Mouse (Mus musculus): Measurements from ENCODE around the gene Rras.

Rras gene

DNA sequence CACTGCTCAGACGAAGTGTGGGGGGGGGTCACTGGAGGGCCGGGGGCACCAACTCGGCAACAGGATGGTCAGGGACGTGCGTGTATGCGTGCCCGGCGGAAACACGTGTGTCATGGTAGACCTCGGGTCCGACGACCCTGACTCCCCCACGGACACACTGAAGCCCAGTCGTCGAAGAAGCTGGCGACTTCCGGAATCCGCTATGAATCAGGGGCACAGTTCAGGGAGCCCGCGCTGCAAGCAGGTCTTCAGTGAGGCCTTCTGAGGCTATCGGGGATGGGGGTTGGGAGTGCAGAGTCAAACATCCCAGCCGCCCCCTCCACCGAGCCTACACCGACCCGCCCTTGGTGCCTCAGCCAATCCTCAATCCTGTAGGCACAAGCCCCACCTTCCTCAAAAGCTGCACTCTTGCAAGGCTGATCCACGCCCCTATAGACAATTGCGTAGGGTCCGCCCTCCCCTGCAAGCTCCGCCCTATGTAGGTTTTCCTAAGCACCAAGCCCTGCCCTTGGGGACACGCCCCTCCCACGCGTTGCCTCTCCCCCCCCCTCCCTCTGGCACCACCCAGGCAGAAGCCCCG, 36.3 kb downstream of the Rras start:
- DNase-seq: peak; percentile 100

DNA sequence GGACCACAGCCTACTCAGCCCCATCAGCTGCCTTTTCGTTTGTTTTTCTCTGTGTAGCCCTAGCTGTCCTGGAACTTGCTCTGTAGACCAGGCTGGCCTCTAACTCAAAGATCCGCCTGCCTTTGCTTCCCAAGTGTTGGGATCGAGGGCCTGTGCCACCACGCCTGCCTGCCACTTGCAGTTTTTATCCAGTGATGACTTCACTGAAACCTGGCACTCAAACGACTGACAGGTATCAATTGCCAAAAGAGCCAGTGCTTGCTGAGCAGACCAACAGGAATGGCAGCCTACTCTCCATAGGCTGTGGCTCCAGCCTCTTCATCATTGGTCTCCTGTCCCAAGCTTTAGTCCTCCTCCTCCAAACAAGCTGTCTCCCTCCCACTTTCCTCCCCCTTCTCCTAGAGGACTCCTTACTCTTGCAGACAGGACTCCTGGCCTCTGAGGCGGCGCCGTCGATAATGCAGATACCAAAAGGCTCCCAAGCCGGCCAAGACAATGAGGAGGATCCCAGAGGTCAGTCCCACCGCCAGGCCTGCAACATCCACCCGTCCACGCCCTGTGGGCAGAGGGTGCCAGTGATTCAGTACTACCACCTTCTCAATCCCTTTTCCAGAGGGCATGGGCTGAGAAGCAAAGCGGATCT, 38.7 kb downstream of the Rras start:
- peak; percentile 91 for DNase-seq

DNA sequence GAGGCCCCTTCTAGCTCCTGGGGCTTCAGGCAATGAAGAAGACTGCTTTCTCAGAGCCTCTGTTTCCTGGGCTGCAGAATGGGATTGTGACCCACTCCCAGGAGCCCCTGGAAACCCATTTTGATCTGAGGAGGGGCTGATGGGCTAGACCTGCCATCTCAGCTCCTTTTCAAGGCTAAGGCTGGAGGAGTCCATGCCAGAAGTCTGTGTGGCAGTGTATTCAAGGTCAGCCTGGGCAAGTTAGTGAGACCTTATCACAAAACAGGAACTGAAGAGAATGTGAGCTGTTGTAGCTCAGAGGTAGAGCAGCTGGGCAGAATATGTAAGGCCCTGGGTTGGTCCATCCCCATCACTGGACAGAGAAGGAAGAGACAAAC, 39.2 kb downstream of the Rras start:
- peak; percentile 85 for DNase-seq

DNA sequence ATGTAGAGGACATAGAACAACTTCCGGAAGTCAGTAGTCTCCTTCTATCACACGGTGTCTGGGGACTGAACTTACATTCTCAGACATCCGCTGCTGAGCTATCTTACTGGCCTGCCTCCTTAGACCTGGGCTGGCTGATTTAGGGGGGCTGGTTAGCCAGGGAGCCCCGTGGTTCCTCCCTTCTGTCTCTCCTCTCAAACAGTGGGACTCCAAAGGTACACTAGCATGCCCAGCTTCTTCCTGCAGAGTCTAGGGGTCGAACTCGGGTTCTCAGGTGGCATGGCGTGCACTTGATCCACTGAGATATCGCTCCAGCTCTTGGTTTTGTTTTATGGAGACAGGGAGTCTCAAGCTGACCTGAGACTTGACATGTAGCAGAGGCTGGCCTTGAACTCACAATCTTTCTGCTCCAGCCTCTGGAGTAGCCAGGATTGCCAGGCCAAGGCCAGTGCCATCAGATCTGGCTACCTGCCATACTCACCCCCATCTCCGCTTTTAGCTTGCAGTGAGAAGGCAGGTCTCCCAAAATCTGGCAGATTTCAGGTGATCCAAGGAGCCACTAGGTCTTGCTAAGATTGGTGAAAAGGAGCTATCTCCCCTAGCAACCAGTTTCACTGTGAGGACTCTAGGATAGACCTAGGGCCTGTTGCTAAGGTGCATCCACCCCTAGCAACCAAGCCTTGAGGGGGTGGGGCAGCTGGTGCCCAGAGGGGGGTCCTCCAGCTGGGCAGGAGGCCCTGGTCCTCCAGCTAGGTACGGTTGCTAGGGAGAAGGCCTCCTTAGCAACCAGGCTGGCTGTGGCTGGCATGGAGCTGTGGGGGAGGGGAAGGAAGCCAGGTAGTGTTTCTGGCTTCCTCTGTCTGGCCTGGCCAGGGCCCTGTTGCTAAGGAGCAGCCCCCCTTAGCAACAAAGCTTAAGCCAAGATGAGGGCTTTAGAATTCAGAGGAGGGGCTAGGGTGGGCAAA, 41.1 kb downstream of the Rras start:
- DNase-seq: peak; percentile 88

DNA sequence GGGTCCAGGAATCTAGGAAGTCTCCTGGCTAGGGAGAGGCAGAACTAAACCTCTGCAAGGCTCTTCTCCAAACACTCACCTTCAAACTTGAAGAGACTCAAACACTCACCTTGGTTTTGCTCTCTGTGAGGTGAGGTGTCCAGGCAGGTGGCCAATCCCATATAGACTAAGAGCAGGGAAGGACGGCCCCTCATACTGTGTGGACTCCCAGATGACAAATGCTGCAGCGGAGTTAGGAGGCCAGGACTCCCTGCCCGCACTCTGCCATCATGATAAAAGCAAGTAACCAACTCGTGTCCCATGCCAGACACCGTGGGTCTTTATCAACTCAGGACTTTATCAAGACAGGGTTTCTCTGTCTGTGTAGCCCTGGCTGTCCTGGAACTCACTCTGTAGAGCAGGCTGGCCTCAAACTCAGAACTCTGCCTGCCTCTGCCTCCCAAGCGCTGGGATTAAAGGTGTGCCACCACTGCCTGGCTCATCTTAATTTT, 42.9 kb downstream of the Rras start:
- peak; percentile 91 for DNase-seq

DNA sequence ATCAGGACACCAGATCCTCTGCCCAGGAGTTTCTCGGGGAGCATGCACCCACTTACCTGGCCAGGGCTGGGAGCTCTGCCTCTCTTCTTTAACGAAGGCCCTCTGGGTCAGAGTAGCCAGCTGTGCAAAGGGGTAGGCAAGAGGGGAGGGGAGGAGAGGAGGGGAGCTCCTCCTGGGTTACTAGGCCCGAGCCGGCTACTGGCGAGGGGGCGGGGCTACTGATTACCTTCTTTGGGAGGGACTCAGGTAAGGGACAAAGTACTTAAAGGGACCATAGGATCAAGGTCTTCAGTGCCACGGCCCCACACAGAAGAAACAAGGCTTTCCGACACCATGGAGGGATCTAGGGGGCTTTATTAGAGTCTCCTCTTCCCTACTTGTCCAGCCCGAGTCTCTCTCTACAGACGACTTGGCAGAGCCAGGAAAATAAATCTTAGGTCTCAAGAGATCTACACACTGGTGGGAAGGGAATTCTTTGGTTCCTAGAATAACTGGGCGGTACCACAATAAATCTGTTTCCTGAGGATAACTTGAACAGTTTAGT, 43.8 kb downstream of the Rras start:
- DNase-seq: peak; percentile 96

DNA sequence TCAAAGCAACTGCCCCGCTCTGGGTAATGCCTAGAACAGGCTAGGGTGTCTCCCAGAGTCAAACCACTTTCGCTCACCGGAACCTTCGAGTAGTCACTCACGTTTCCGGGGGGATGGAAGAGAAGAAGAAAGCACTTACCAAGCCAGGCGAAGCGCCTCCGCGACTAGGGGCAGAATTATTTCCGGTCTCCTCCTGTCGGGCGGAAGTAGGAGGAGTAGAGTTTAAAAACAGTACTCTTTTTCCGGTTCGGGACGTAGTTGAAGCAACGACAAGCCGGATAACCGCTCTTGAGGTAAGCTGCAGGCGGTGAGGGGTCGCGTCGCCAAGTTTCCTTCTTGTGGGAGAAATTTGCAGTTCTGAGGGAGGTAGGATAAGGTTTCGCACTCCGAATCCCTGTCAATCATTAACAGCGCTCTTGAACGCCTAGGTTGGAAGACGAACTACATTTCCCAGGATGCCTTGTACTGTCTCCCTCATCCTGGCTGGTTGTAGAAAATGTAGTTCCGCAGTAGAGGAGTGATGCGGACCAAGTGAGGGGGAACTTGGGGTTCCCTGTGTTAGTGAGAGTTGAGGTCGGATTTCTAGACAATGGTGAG, 44.6 kb downstream of the Rras start, which contains the start of the genes Nosip and Prrg2:
Nosip (plus strand) TSS at position 191 of the 597 bp plus-strand sequence.
Prrg2 (minus strand) TSS at position 439 of the 597 bp plus-strand sequence.
- DNase-seq: peak; percentile 99

DNA sequence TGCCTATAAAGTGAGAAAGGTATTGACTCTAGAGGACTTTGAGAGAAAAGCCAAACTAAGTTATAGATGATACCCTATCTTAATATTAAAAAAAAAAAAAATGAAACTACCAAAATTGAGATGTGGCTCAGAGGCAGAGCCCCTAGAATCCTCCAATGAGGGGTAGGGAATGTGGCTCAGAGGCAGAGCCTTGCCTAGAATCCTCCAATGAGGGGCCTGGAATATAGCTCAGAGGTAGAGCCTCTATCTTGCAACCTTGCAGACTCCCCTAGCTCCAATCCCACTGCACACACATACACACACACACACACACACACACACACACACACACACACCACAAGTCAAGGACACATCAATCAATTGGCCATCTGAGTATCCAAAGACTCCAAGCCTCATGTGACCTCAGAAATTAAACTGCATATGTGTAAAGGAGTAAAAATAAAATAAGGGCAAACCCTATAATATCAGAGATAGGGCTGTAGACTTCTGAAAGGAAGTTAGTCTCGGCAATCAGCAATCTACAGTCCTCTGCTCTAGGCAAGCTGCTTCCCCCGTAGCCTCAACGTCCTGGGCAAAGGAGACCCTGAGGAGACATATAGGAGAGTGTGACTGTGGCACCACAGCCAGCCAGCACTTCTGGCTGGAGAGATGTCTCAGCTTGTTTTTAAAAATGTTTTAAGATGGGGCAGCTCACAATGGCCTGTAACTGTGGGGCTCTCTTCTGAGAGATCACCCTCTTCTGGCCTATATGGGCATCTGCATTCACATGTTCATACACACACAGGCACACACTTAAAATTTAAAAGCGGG, 49.6 kb downstream of the Rras start:
- peak; percentile 82 for DNase-seq

DNA sequence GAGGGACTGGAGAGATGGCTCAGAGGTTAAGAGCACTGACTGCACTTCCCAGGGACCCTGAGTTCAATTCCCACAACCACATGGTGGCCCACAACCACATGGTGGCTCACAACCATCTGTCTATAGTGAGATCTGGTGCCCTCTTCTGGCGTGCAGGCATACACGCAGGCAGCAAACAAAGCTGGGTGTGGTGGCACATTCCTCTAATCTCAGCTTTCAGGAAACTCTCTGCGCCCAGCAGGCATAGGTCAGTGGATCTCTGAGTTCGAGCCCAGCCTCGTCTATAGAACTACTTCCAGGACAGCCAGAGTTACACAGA, 50.2 kb downstream of the Rras start:
- peak; percentile 92 for DNase-seq

DNA sequence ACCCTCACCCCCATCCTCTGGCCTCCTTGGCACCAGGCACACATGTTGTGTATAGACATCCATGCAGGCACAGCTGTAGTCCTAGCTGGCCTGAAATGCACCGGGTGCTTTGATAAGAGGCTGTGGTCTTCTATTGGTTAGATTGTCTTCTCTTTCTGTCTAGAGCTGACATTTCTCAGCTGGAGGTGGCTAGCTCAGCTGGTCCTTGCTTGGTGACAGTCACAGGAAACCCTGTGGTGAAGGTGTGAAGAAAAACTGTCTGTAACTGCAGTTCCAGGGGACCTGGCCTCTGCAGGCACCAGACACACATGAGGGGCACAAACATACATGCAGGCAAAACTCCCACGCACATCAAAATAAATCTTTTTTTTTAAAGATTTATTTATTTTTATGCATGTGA, 51.9 kb downstream of the Rras start:
- no peak for DNase-seq
